Mouse (Mus musculus) heart, embryonic 14.5 days (tissue): Measurements from ENCODE around the gene Gprin1. TPM values are rescaled to one million over a fixed set of nuclear protein-coding genes. Genes with fewer than 3 reads are reported as not detected.

Experiments
- ATAC-seq: fragments of 200-750 bp; cut with Nextera tagmentation; 2 replicates; pipeline ENCODE4 v1.8.0; 2017; ENCODE audit warnings: low read depth, moderate TSS enrichment; ENCODE audit not compliant: insufficient number of reproducible peaks, insufficient read depth, low FRiP score
- H3K27ac ChIP-seq, 2 experiments: fragments of 200-500 bp in 1 of 2; fragments of 300-500 bp in 1 of 2; sonication (generic) in 1 of 2; replicated peaks in 1 of 2; 2 replicates each; pipeline ENCODE4 v1.5.1; 2012 to 2014; ENCODE audit warnings: low read depth in 2 of 2, low read length in 2 of 2, control low read depth in 1 of 2, mild to moderate bottlenecking in 1 of 2, mixed read lengths in 1 of 2; ENCODE audit not compliant: control insufficient read depth in 1 of 2, insufficient read depth in 1 of 2
- H3K27me3 ChIP-seq: fragments of 300-500 bp; sonication (generic); 2 replicates; pipeline ENCODE4 v1.6.1; 2014; ENCODE audit warnings: mild to moderate bottlenecking, low read length, control low read depth; ENCODE audit not compliant: control insufficient read depth, insufficient read depth
- H3K36me3 ChIP-seq: fragments of 300-500 bp; sonication (generic); 2 replicates; pipeline ENCODE4 v1.6.1; 2014; ENCODE audit warnings: mild to moderate bottlenecking, control low read depth, low read length, mixed read lengths; ENCODE audit not compliant: control insufficient read depth, insufficient read depth
- H3K4me1 ChIP-seq, 2 experiments: fragments of 200-500 bp in 1 of 2; fragments of 300-500 bp in 1 of 2; sonication (generic) in 1 of 2; 2 replicates each; pipeline ENCODE4 v1.6.1; 2012 to 2014; ENCODE audit warnings: low read length in 2 of 2, control low read depth in 1 of 2, mixed read lengths in 1 of 2; ENCODE audit not compliant: control insufficient read depth in 2 of 2, insufficient read depth in 2 of 2
- H3K4me2 ChIP-seq: fragments of 300-500 bp; sonication (generic); 2 replicates; pipeline ENCODE4 v1.6.1; 2014; ENCODE audit warnings: mild to moderate bottlenecking, low read length
- H3K4me3 ChIP-seq, 2 experiments: fragments of 200-500 bp in 1 of 2; fragments of 300-500 bp in 1 of 2; sonication (generic) in 1 of 2; 2 replicates each; pipeline ENCODE4 v1.5.1; 2012 to 2014; ENCODE audit warnings: low read length in 2 of 2, mild to moderate bottlenecking in 2 of 2, control low read depth in 1 of 2, low read depth in 1 of 2, moderate library complexity in 1 of 2; ENCODE audit not compliant: control insufficient read depth in 1 of 2, insufficient read depth in 1 of 2
- H3K9ac ChIP-seq: fragments of 300-500 bp; sonication (generic); 2 replicates; pipeline ENCODE4 v1.6.1; 2014; ENCODE audit warnings: mild to moderate bottlenecking, low read length
- H3K9me3 ChIP-seq: fragments of 300-500 bp; sonication (generic); 2 replicates; pipeline ENCODE4 v1.6.1; 2016; ENCODE audit warnings: low read length, control low read depth; ENCODE audit not compliant: control insufficient read depth
- WGBS: fragments of 180-500 bp; shearing (Covaris S2); extraction: QIAGEN DNeasy Blood & Tissue Kit; methylation state at CpG from one replicate; pipeline ENCODE4 v1.1.7; 2014; 5-methylcytosine and 5-hydroxymethylcytosine counted together
- polyA plus RNA-seq: library from polyadenylated mRNA; unstranded; fragments of >200 nt; fragmentation: Nextera tagmentation; extraction: Ambion mirVana; gene quantifications from 2 replicates; pipeline ENCODE4 v1.2.1, GENCODE M21; 2014

Gene Gprin1
- polyA plus RNA-seq, 1 experiment from 2014 or later, result 0.12 TPM

- H3K27ac ChIP-seq, result no peak overlapping the region
- H3K4me2 ChIP-seq, result no peak overlapping the region
- H3K4me1 ChIP-seq, result no peaks in the 10 kb centered on the region
- H3K4me3 ChIP-seq, result no peak overlapping the region
- ATAC-seq, result no peak
- H3K9me3 ChIP-seq, result no peaks in the 10 kb centered on the region
- H3K36me3 ChIP-seq, result no peaks in the 10 kb centered on the region
- peaks cover 10% of the 10 kb centered on the region; the same call in 1 of the 2 replicates for H3K27me3 ChIP-seq
- H3K9ac ChIP-seq, result no peak overlapping the region
- WGBS, result 36% methylated on average over 4 of the region's 4 CpGs
These were observed 35.3 kb downstream of the Gprin1 start for GRCm38 (mm10) chr13:54714393-54714792.

GRCm38 (mm10) chr13:54710866-54711265, 38.8 kb downstream of the Gprin1 start:
- H3K9ac ChIP-seq, result no peak overlapping the region
- no peak overlapping the region for H3K4me2 ChIP-seq
- no peak overlapping the region for H3K4me3 ChIP-seq
- H3K9me3 ChIP-seq, result no peaks in the 10 kb centered on the region
- H3K27me3 ChIP-seq, result peaks cover 4% of the 10 kb centered on the region; the same call in 1 of the 2 replicates
- H3K36me3 ChIP-seq, result no peaks in the 10 kb centered on the region
- WGBS, result 63% methylated on average over 3 of the region's 3 CpGs
- no peak for ATAC-seq
- no peak overlapping the region for H3K27ac ChIP-seq
- no peaks in the 10 kb centered on the region for H3K4me1 ChIP-seq

- WGBS, result 49% methylated on average over 6 of the region's 6 CpGs
- Histone ChIP-seq H3K9me3 (no peaks in the 10 kb centered on the region), H3K27ac (no peak overlapping the region), H3K4me3 (no peak overlapping the region), H3K4me2 (no peak overlapping the region), H3K4me1 (no peaks in the 10 kb centered on the region), H3K27me3 (no peaks in the 10 kb centered on the region), H3K36me3 (no peaks in the 10 kb centered on the region), H3K9ac (no peak overlapping the region)
- ATAC-seq, result no peak
These were observed 44.8 kb downstream of the Gprin1 start for GRCm38 (mm10) chr13:54704890-54705289.

- no peak overlapping the region for H3K9ac ChIP-seq
- H3K4me3 ChIP-seq, result no peak overlapping the region
- H3K9me3 ChIP-seq, result no peaks in the 10 kb centered on the region
- H3K27me3 ChIP-seq, result no peaks in the 10 kb centered on the region
- no peaks in the 10 kb centered on the region for H3K36me3 ChIP-seq
- no peaks in the 10 kb centered on the region for H3K4me1 ChIP-seq
- no peak overlapping the region for H3K4me2 ChIP-seq
- H3K27ac ChIP-seq, result no peak overlapping the region
- ATAC-seq, result no peak
- WGBS, result 67% methylated on average over 7 of the region's 7 CpGs
These were observed 47.2 kb downstream of the Gprin1 start for GRCm38 (mm10) chr13:54702507-54702906.

GRCm38 (mm10) chr13:54701243-54701642, 48.4 kb downstream of the Gprin1 start, which contains the start of gene Cdhr2:
Gene Cdhr2, plus strand, starts transcription at chr13:54701461.
- Histone ChIP-seq H3K4me2 (no peak within 1 kb of the TSS), H3K27ac (no peak within 1 kb of the TSS), H3K9ac (no peak within 1 kb of the TSS), H3K4me3 (no peak within 1 kb of the TSS), H3K36me3 (no peaks in the 10 kb centered on the region), H3K9me3 (no peaks in the 10 kb centered on the region), H3K27me3 (no peaks in the 10 kb centered on the region), H3K4me1 (no peaks in the 10 kb centered on the region)
- 76% methylated on average over 5 of the region's 5 CpGs for WGBS
- no peak for ATAC-seq

- no peaks in the 10 kb centered on the region for H3K36me3 ChIP-seq
- ATAC-seq, result no peak
- H3K4me3 ChIP-seq, result no peak overlapping the region
- H3K27ac ChIP-seq, result no peak overlapping the region
- H3K9me3 ChIP-seq, result no peaks in the 10 kb centered on the region
- no peak overlapping the region for H3K9ac ChIP-seq
- H3K4me2 ChIP-seq, result no peak overlapping the region
- H3K27me3 ChIP-seq, result no peaks in the 10 kb centered on the region
- WGBS, result 86% methylated on average over 11 of the region's 11 CpGs
- H3K4me1 ChIP-seq, result peaks cover 11 to 20% of the 10 kb centered on the region in 2 experiments
These were observed 54.0 kb downstream of the Gprin1 start for GRCm38 (mm10) chr13:54695479-54696230.

- peak overlapping the region; percentile 70 to 90 for H3K4me3 ChIP-seq
- no peaks in the 10 kb centered on the region for H3K36me3 ChIP-seq
- H3K4me1 ChIP-seq, result peaks cover 11 to 20% of the 10 kb centered on the region in 2 experiments
- no peaks in the 10 kb centered on the region for H3K27me3 ChIP-seq
- WGBS, result 15% methylated on average over 26 of the region's 26 CpGs
- peak; percentile 60 for ATAC-seq
- peak overlapping the region; percentile 95 to 99 for H3K27ac ChIP-seq
- H3K4me2 ChIP-seq, result peak overlapping the region; percentile 59
- H3K9me3 ChIP-seq, result no peaks in the 10 kb centered on the region
- H3K9ac ChIP-seq, result peak overlapping the region; percentile 77
These were observed 55.2 kb downstream of the Gprin1 start for GRCm38 (mm10) chr13:54694348-54695060.
